Comparison of ENCODE assay signal across 20 mouse cellular contexts in genomic region chr8:86712594-86712993, GRCm38 (mm10). TPM values are rescaled to one million over a fixed set of nuclear protein-coding genes. Genes with fewer than 3 reads are reported as not detected.
DNase-seq lines count a peak whose midpoint lies in the region; ATAC-seq and TF ChIP-seq lines count a peak whose summit lies in the region.
"Had no signal": no experiment of that assay in that cellular context is flagged by ENCODE, and none has a peak within 500 bp of the region (broad histone marks: within the 10 kb centered on the region; RNA-seq: fewer than 3 reads in every experiment).

No protein-coding gene starts in this region.

- intact Hi-C loops in heart, adult 2 months (cut with DNase I) = no loop called here

- TF ChIP-seq POLR2A in heart, adult 2 months (IDR thresholded peaks at IDR 0.05; ENCODE audit: insufficient read depth, low read depth, low read length) = no peak

- H3K36me3 ChIP-seq in heart, adult 2 months (ENCODE audit: control insufficient read depth, insufficient read depth, low read length) = peaks cover 13% of the 10 kb centered on the region
- H3K36me3 ChIP-seq in midbrain, embryonic 13.5 days = peaks cover 29% of the 10 kb centered on the region
- H3K36me3 ChIP-seq in midbrain, embryonic 11.5 days (ENCODE audit: control insufficient read depth, insufficient read depth, low read length) = no peaks in the 10 kb centered on the region
- peaks cover 9% of the 10 kb centered on the region for H3K36me3 ChIP-seq in hindbrain, embryonic 15.5 days

- H3K27ac ChIP-seq in heart, adult 2 months = peak overlapping the region; percentile 32
- peak overlapping the region; percentile 3; the same call in 1 of the 2 replicates for H3K27ac ChIP-seq in midbrain, embryonic 13.5 days
- no peak overlapping the region for H3K27ac ChIP-seq in midbrain, embryonic 11.5 days (ENCODE audit: low read depth, low read length)
- 0 out of 2 replicates have a peak overlapping the region, but pooled peaks have one; percentile 66 for H3K27ac ChIP-seq in hindbrain, embryonic 15.5 days (replicated peaks)
- H3K27ac ChIP-seq: heart, embryonic 15.5 days; limb, embryonic 15.5 days had no signal

- TF ChIP-seq CTCF in heart, adult 2 months (IDR thresholded peaks at IDR 0.05) = no peak

- H3K79me2 ChIP-seq in heart, adult 2 months (replicated peaks; ENCODE audit: control insufficient read depth, insufficient read depth, low read length) = no peaks in the 10 kb centered on the region

- H3K4me2 ChIP-seq in midbrain, embryonic 13.5 days (replicated peaks) = no peak overlapping the region
- H3K4me2 ChIP-seq in midbrain, embryonic 11.5 days = no peak overlapping the region
- no peak overlapping the region for H3K4me2 ChIP-seq in hindbrain, embryonic 15.5 days
- H3K4me2 ChIP-seq: heart, embryonic 15.5 days; limb, embryonic 15.5 days had no signal

- no peak overlapping the region for H3K4me3 ChIP-seq in heart, adult 2 months
- no peak overlapping the region for H3K4me3 ChIP-seq in midbrain, embryonic 13.5 days (replicated peaks)
- no peak overlapping the region for H3K4me3 ChIP-seq in midbrain, embryonic 11.5 days (ENCODE audit: low read depth, low read length)
- no peak overlapping the region for H3K4me3 ChIP-seq in hindbrain, embryonic 15.5 days
- H3K4me3 ChIP-seq: erythroblast, embryonic 14.5 days; heart, embryonic 15.5 days; limb, embryonic 15.5 days had no signal

- H3K4me1 ChIP-seq in heart, adult 2 months (ENCODE audit: control insufficient read depth, insufficient read depth, low read length) = peaks cover 2% of the 10 kb centered on the region; the same call in 1 of the 2 replicates
- peaks cover 26% of the 10 kb centered on the region for H3K4me1 ChIP-seq in midbrain, embryonic 13.5 days (replicated peaks)
- H3K4me1 ChIP-seq in midbrain, embryonic 11.5 days (ENCODE audit: control insufficient read depth, insufficient read depth, low read length) = peaks cover 7% of the 10 kb centered on the region
- peaks cover 19% of the 10 kb centered on the region for H3K4me1 ChIP-seq in hindbrain, embryonic 15.5 days (replicated peaks)
- H3K4me1 ChIP-seq: heart, embryonic 15.5 days; limb, embryonic 15.5 days had no signal

- H3K9ac ChIP-seq in heart, adult 2 months (ENCODE audit: low read depth, low read length) = no peak overlapping the region
- H3K9ac ChIP-seq in midbrain, embryonic 13.5 days (replicated peaks) = no peak overlapping the region
- no peak overlapping the region for H3K9ac ChIP-seq in midbrain, embryonic 11.5 days (ENCODE audit: low read length)
- no peak overlapping the region for H3K9ac ChIP-seq in hindbrain, embryonic 15.5 days
- H3K9ac ChIP-seq: heart, embryonic 15.5 days; limb, embryonic 15.5 days had no signal

- no peaks in the 10 kb centered on the region for H3K9me3 ChIP-seq in midbrain, embryonic 13.5 days
- no peaks in the 10 kb centered on the region for H3K9me3 ChIP-seq in midbrain, embryonic 11.5 days (ENCODE audit: control insufficient read depth, low read length)
- no peaks in the 10 kb centered on the region for H3K9me3 ChIP-seq in hindbrain, embryonic 15.5 days
- H3K9me3 ChIP-seq: heart, embryonic 15.5 days; limb, embryonic 15.5 days had no signal

- ATAC-seq in midbrain, embryonic 13.5 days = no peak
- ATAC-seq in midbrain, embryonic 11.5 days (ENCODE audit: low FRiP score) = no peak
- ATAC-seq in hindbrain, embryonic 15.5 days (ENCODE audit: low FRiP score, low read depth) = no peak
- ATAC-seq in megakaryocyte progenitor cell, adult 5-6 weeks (replicated peaks; ENCODE audit: poor library complexity) = peak; percentile 36

- TF ChIP-seq EP300 in heart, adult 2 months (IDR thresholded peaks at IDR 0.05; ENCODE audit: insufficient read depth, low read depth, low read length) = no peak

- no peaks in the 10 kb centered on the region for H3K27me3 ChIP-seq in heart, adult 2 months (ENCODE audit: control insufficient read depth, insufficient read depth, low read length)
- H3K27me3 ChIP-seq in midbrain, embryonic 13.5 days = no peaks in the 10 kb centered on the region
- no peaks in the 10 kb centered on the region for H3K27me3 ChIP-seq in midbrain, embryonic 11.5 days (ENCODE audit: control insufficient read depth, insufficient read depth, low read length)
- no peaks in the 10 kb centered on the region for H3K27me3 ChIP-seq in hindbrain, embryonic 15.5 days
- H3K27me3 ChIP-seq: heart, embryonic 15.5 days; limb, embryonic 15.5 days had no signal

- no peak for DNase-seq in heart, adult 2 months
- DNase-seq in heart, adult 9 months (ENCODE audit: low spot score in 2 of 2) = no peak
- no peak for DNase-seq in midbrain, embryonic 11.5 days (ENCODE audit: low spot score, missing footprints)
- no peak for DNase-seq in right cerebral cortex, postnatal 14 days
- no peak for DNase-seq in adrenal gland, adult 2 months
- DNase-seq: adrenal gland, postnatal 25 days; B cell, adult 2 months; cerebellum, adult 18-20 months; kidney, adult 18-20 months; kidney, postnatal 14 days; layer of hippocampus, adult 9-11 months; midbrain, embryonic 14.5 days; spleen, adult 18-20 months; thymus, postnatal 36 days had no signal

- 76% methylated on average over 3 of the region's 3 CpGs for WGBS in heart, adult 2 months
- WGBS in midbrain, embryonic 13.5 days = 95% methylated on average over 3 of the region's 3 CpGs
- WGBS in midbrain, embryonic 11.5 days = 97% methylated on average over 3 of the region's 3 CpGs
- WGBS in hindbrain, embryonic 15.5 days = 90% methylated on average over 3 of the region's 3 CpGs

RNA-seq across cellular contexts. Expression of gene Gm10638, which starts 32.9 kb away (rescaled TPM):
- 1 to 10 TPM; 2.8 to 3.1 TPM for total RNA-seq in heart, adult 2 months (2021)
- polyA plus RNA-seq in heart, adult 2 months (2012; rRNA removed) = 0.73 and 2.0 TPM in 2 replicates
- polyA plus RNA-seq in midbrain, embryonic 13.5 days (2015; fragmentation: Nextera tagmentation; extraction: Ambion mirVana) = 5.9 and 8.5 TPM in 2 replicates
- polyA plus RNA-seq in midbrain, embryonic 11.5 days (2014; fragmentation: Nextera tagmentation; extraction: Ambion mirVana) = 6.1 and 7.8 TPM in 2 replicates
- polyA plus RNA-seq in hindbrain, embryonic 15.5 days (2015; fragmentation: Nextera tagmentation; extraction: Ambion mirVana) = 6.0 and 7.2 TPM in 2 replicates
- 0.17 TPM in 1 of 2 replicates, not detected in the other for total RNA-seq in megakaryocyte progenitor cell, adult 5-6 weeks (2015)
- 0.42 TPM in 1 of 2 replicates, not detected in the other for total RNA-seq in megakaryocyte progenitor cell, adult 5-6 weeks (2017)
- total RNA-seq in adrenal gland, adult 2 months (2021) = 1 to 10 TPM; 3.0 to 3.1 TPM
- 5.7 and 10.2 TPM in 2 replicates for polyA plus RNA-seq in adrenal gland, adult 2 months (2012; rRNA removed)

RNA-seq across cellular contexts. Expression of gene Siah1a, which starts 33.1 kb away (rescaled TPM):
- total RNA-seq in heart, adult 2 months (2021) = 10 to 100 TPM; 11.5 to 16.3 TPM
- polyA plus RNA-seq in heart, adult 2 months (2012; rRNA removed) = 15.6 and 25.8 TPM in 2 replicates
- 90.1 and 91.0 TPM in 2 replicates for polyA plus RNA-seq in midbrain, embryonic 13.5 days (2015; fragmentation: Nextera tagmentation; extraction: Ambion mirVana)
- polyA plus RNA-seq in midbrain, embryonic 11.5 days (2014; fragmentation: Nextera tagmentation; extraction: Ambion mirVana) = 77.6 and 90.5 TPM in 2 replicates
- 69.3 and 74.0 TPM in 2 replicates for polyA plus RNA-seq in hindbrain, embryonic 15.5 days (2015; fragmentation: Nextera tagmentation; extraction: Ambion mirVana)
- total RNA-seq in megakaryocyte progenitor cell, adult 5-6 weeks (2015) = 15.6 and 17.4 TPM in 2 replicates
- 17.4 and 19.9 TPM in 2 replicates for total RNA-seq in megakaryocyte progenitor cell, adult 5-6 weeks (2017)
- total RNA-seq in adrenal gland, adult 2 months (2021) = 10 to 100 TPM; 16.3 to 17.7 TPM
- polyA plus RNA-seq in adrenal gland, adult 2 months (2012; rRNA removed) = 10.9 and 12.5 TPM in 2 replicates
